Mouse (Mus musculus) heart, postnatal 0 days (tissue): ENCODE results near the gene Abcc3.

Experiments
- CTCF ChIP-seq: IDR thresholded peaks from 2 replicates; pipeline ENCODE4 v1.5.1; 2016; ENCODE audit warnings: antibody characterized with exemption, control low read depth, low read depth
- EP300 ChIP-seq: IDR thresholded peaks from 2 replicates; pipeline ENCODE4 v1.6.1; 2016; ENCODE audit warnings: antibody characterized with exemption, low read depth

GRCm38 (mm10) chr11:94425215-94425614, 32.4 kb upstream of the Abcc3 start:
- no peak for TF ChIP-seq EP300
- TF ChIP-seq CTCF: no peak
